Mouse (Mus musculus) C2C12 (cell line): ENCODE measurements around the gene Mgat5b. TPM values are rescaled to one million over a fixed set of nuclear protein-coding genes. Genes with fewer than 3 reads are reported as not detected.

Experiments
- H3K27me3 ChIP-seq: one replicate; pipeline ENCODE4 v1.6.1; 2011; ENCODE audit not compliant: control insufficient read depth, insufficient read depth, insufficient read length
- H3K36me3 ChIP-seq: one replicate; pipeline ENCODE4 v1.6.1; 2011; ENCODE audit not compliant: control insufficient read depth, insufficient read depth
- H3K4me3 ChIP-seq: one replicate; pipeline ENCODE4 v1.5.1; 2011; ENCODE audit warnings: mild to moderate bottlenecking, control low read depth; ENCODE audit not compliant: poor library complexity, insufficient read depth, severe bottlenecking
- H3K79me2 ChIP-seq: one replicate; pipeline ENCODE4 v1.6.1; 2011; ENCODE audit not compliant: control insufficient read depth, insufficient read depth
- H3K79me3 ChIP-seq: one replicate; pipeline ENCODE4 v1.6.1; 2011; ENCODE audit warnings: low read depth, control low read depth
- H3ac ChIP-seq: one replicate; pipeline ENCODE3; 2011; ENCODE audit warnings: low read depth; ENCODE audit not compliant: control insufficient read depth, insufficient read length
- CEBPB ChIP-seq: IDR thresholded peaks from one replicate; pipeline ENCODE4 v1.6.1; 2011; ENCODE audit warnings: low read depth, mild to moderate bottlenecking, control low read depth, moderate library complexity
- CTCF ChIP-seq: IDR thresholded peaks from one replicate; pipeline ENCODE4 v1.5.1; 2011; ENCODE audit not compliant: control insufficient read depth, insufficient read depth, insufficient read length
- FOSL1 ChIP-seq: IDR thresholded peaks from one replicate; pipeline ENCODE4 v1.8.0; 2011; ENCODE audit warnings: mild to moderate bottlenecking, low read length; ENCODE audit not compliant: poor library complexity, insufficient read depth, severe bottlenecking
- MAX ChIP-seq: IDR thresholded peaks from one replicate; pipeline ENCODE4 v1.6.1; 2011; ENCODE audit warnings: mild to moderate bottlenecking, control low read depth
- MYOD1 ChIP-seq: IDR thresholded peaks from one replicate; pipeline ENCODE4 v1.6.1; 2011; ENCODE audit warnings: low read depth; ENCODE audit not compliant: control insufficient read depth, insufficient read length
- MYOG ChIP-seq: IDR thresholded peaks from one replicate; pipeline ENCODE4 v1.6.1; 2011; ENCODE audit not compliant: control insufficient read depth, insufficient read length; ENCODE audit errors: extremely low read depth
- USF1 ChIP-seq: IDR thresholded peaks from one replicate; pipeline ENCODE4 v1.6.1; 2011; ENCODE audit warnings: low read depth, mild to moderate bottlenecking, control low read depth, moderate library complexity
- polyA plus RNA-seq: library from polyadenylated mRNA; unstranded; fragments of >200 nt; fragmentation: generic; extraction: Trizol; gene quantifications from one replicate; pipeline ENCODE4 v1.2.1, GENCODE M21; 2012; ENCODE audit warnings: missing spikeins

The Mgat5b gene
- polyA plus RNA-seq, 1 experiment, result not detected

DNA sequence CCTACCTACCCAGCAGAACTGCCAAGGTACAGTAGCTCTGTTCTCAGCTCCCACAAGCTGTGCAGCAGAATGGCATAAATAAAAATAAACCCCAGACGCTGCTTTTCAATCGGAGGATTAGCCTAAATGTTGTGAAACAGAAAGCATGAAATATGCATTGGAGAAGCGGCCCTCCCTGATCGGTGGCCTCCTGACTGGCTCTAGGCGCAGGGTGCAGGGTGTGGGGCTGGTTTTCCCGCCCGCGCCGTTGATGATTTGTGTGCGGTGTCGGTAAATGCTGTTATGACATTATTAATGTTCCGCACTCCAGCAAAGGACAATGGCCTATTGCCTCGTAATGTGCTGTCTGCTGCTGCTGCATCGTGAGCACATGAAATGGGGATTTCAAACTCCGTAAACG is 5.1 kb upstream of the Mgat5b start:
- Histone ChIP-seq H3K4me3 (no peak overlapping the region), H3ac (no peak overlapping the region), H3K79me2 (no peaks in the 10 kb centered on the region), H3K27me3 (peaks cover 54% of the 10 kb centered on the region), H3K36me3 (no peaks in the 10 kb centered on the region), H3K79me3 (no peaks in the 10 kb centered on the region)
- TF ChIP-seq CTCF (no peak), MYOG (no peak), CEBPB (no peak), USF1 (no peak), MYOD1 (no peak), FOSL1 (no peak), MAX (no peak)

DNA sequence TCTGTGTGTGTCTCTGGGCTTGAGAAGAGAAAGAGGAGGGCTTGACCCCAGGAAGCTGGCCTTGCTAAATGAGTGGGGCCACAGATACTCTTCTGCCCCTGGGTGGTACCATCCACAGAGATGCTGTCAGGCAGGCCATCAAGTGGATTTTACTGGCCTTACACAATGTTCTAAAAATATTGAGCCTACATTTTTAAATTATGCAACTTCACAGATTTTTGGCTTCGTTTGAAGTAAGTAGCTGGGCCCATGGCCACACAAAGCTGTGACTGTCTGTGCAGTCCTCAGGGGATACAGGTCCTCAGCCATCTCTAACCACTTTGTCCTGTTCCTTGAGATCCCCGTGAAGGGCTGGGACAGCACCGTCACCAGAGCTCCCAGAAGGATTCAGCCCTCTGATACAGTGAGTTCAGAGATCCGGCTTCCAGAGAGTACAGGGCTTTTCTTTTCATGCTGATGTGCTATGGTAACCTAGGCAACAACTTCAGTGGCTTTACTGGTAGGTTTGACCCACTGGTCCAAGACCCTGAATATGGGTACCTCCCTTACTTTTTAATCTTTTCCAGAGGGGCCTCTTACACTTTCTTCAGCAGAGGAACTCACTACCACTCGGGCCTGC is 4.3 kb upstream of the Mgat5b start:
- Histone ChIP-seq H3ac (no peak overlapping the region), H3K79me3 (no peaks in the 10 kb centered on the region), H3K36me3 (no peaks in the 10 kb centered on the region), H3K79me2 (no peaks in the 10 kb centered on the region), H3K27me3 (peaks cover 62% of the 10 kb centered on the region), H3K4me3 (no peak overlapping the region)
- TF ChIP-seq MYOD1 (no peak), CEBPB (no peak)

DNA sequence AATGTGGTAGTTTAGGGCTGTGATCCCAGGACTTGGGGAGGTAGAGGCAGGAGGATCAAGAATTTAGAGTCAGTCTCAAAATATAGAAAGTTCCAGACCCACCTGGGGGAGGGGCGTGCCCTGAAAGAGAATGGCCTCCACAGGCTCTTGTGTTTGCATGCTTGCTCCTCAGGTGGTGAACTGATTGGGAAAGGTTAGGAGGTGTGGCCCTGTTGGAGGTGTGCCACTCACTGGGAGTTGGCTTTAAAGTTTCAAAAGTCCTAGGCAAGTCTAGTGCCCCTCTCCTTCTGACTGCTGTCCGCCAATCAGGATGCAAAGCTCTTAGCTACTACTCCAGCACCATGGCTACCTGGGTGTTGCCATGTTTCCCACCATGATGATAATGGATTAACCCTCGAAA is 3.4 kb upstream of the Mgat5b start:
- Histone ChIP-seq H3K27me3 (peaks cover 71% of the 10 kb centered on the region), H3K79me2 (no peaks in the 10 kb centered on the region), H3K79me3 (no peaks in the 10 kb centered on the region), H3K4me3 (no peak overlapping the region), H3K36me3 (no peaks in the 10 kb centered on the region), H3ac (no peak overlapping the region)
- no peak for TF ChIP-seq USF1
- TF ChIP-seq CEBPB, result no peak
- TF ChIP-seq MYOG, result no peak
- no peak for TF ChIP-seq FOSL1
- no peak for TF ChIP-seq MAX
- no peak for TF ChIP-seq CTCF
- no peak for TF ChIP-seq MYOD1

DNA sequence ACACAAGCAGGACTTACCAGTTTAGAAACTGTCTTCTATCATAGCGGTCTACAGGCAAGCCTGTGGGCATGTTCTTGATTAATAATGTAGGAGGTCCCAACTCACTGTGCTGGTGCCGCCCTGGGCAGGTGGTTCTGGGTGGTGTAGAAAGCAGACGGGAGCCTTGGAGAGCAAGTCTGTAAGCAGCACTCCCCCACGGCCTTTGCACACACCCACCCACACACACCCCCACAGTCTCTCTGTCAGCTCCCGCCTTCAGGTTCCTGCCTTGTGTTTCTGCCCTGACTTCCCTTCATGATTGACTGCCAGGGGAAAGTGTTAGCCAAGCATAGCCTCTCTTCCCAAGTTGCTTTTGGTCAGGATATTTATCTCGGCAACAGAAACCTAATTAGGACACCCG is 1.3 kb upstream of the Mgat5b start:
- H3K4me3 ChIP-seq, result no peak overlapping the region
- H3K36me3 ChIP-seq, result no peaks in the 10 kb centered on the region
- peaks cover 75% of the 10 kb centered on the region for H3K27me3 ChIP-seq

DNA sequence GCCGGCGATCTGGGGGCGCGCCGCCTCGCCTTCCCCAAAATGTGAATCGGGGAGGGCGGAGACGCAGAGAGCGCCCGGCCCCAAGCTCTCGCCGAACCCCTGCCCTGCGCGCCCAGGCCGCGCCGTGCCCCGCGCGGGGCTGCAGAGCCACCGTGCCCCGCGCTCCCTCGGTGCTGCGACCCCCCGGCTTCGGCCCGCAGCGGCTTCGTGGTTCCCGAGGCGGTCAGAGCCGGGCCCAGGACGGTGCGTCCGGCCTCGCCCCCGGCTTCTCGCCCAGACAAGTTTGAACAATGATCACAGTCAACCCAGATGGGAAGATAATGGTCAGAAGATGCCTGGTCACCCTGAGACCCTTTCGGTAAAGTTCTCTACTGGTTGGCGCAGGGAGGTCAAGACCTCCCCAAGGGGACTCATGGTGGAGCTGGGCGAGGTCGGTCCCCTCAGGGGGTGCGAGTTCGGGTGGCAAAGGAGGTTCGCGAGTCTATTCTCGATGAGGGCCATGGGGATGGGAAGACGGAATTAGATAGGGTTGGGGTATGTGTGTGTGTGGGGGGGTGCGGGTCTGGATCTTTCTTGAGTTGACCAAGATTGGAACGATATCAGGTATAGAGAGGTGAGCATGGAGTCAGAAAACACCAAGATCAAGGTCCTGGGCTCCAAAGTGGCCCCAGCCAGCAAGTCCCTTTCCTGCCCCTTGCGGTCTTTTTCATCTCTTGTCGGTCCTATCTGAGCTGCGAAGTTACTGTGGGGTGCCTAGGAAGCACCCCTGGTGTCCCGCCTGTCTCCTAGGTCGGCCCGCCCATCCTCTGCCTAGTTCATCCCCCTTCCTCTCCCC is 740 bp downstream of the Mgat5b start:
- Histone ChIP-seq H3K36me3 (no peaks in the 10 kb centered on the region), H3K27me3 (peaks cover 71% of the 10 kb centered on the region), H3K79me3 (no peaks in the 10 kb centered on the region), H3ac (no peak overlapping the region), H3K4me3 (no peak overlapping the region), H3K79me2 (no peaks in the 10 kb centered on the region)
- TF ChIP-seq FOSL1 (no peak), MYOD1 (no peak), MYOG (no peak), CTCF (no peak), MAX (no peak), CEBPB (no peak), USF1 (no peak)

More for the DNA sequence above, 1.3 kb upstream of the Mgat5b start:
- Histone ChIP-seq H3K79me2 (no peaks in the 10 kb centered on the region), H3ac (no peak overlapping the region), H3K79me3 (no peaks in the 10 kb centered on the region)
- TF ChIP-seq USF1 (no peak), MAX (no peak)

DNA sequence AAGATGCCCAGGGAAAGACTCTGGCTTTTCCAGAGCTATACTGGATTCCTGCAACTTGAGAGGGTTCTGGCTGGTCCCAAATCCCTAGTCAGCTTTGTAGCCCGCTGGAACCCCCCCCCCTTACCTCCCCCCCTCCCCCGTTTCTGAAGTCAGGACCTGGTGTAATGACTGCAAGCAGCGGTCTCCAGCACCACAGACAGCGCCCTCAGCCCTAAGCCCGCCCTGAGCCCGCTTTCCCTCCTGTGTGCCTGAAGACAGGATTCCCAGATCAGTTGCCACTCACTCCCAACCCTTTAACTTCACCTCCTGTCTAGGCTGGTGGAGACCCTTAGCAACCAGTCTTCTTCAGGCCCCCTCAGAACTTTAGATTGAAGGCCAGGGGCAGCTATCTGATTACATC is 2.1 kb downstream of the Mgat5b start:
- Histone ChIP-seq H3K4me3 (no peak overlapping the region), H3K36me3 (no peaks in the 10 kb centered on the region), H3K27me3 (peaks cover 79% of the 10 kb centered on the region), H3K79me2 (no peaks in the 10 kb centered on the region), H3K79me3 (no peaks in the 10 kb centered on the region), H3ac (no peak overlapping the region)
- TF ChIP-seq USF1 (no peak), CEBPB (no peak)
